Mouse (Mus musculus): ENCODE data around the gene Zhx3.

DNA sequence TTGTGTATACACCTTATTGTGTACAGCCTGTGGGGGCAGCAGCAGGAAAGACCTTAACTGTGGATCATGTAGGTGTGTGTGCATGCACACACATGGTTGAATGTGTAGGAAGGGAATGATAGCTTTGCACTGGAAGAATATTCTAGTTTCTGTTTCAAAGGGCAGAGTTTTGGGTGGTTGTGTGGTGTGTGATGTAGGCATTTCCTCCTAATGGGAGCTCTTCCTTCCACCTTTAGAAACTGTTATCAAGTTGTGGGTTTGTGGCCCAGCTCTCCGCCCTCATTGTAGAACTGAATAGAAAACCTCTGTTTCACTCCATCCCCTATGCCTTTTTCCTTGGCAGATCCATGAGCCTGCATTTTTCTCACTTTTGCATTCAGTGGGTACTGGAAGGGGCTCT, 127.3 kb downstream of the Zhx3 start:
- TF ChIP-seq CTCF (IDR thresholded peaks at IDR 0.05; ENCODE audit: low read depth, low read length) (no peak), POLR2A (IDR thresholded peaks at IDR 0.05; ENCODE audit: extremely low read depth, insufficient read depth, low read length) (no peak)

Measured in liver, adult 2 months (tissue).